Mouse (Mus musculus): ENCODE results near the gene Nemf. TPM values are rescaled to one million over a fixed set of nuclear protein-coding genes. Genes with fewer than 3 reads are reported as not detected.

The Nemf gene
- polyA plus RNA-seq, 1 experiment from 2014 or later = 97.3 TPM

DNA sequence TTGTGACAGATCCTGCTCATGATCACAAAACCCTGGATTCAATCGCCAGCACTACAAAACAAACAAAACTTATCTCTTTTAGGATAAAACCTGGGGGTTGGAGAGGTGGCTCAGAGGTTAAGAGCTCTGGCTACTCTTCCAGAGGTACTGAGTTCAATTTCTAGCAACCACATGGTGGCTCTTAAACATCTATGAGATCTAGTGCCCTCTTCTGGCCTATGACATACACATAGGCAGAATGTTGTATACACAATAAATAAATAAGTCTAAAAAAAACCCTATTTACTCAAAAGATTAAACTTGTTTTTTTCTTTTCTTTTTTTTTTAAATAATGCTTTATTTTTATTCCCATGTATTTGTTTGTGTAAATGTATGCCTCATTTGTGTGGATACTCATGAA is 5.3 kb downstream of the Nemf start:
- no peak overlapping the region for H3K27ac ChIP-seq
- no peak overlapping the region for H3K4me2 ChIP-seq (replicated peaks)
- no peaks in the 10 kb centered on the region for H3K27me3 ChIP-seq
- no peak overlapping the region for H3K9ac ChIP-seq (replicated peaks)
- peaks cover 12% of the 10 kb centered on the region for H3K4me1 ChIP-seq (replicated peaks)
- H3K4me3 ChIP-seq (replicated peaks) = no peak overlapping the region
- peaks cover 65% of the 10 kb centered on the region for H3K36me3 ChIP-seq
- no peak for ATAC-seq
- 91% methylated on average over 1 of the region's 1 CpGs for WGBS
- H3K9me3 ChIP-seq = no peaks in the 10 kb centered on the region

DNA sequence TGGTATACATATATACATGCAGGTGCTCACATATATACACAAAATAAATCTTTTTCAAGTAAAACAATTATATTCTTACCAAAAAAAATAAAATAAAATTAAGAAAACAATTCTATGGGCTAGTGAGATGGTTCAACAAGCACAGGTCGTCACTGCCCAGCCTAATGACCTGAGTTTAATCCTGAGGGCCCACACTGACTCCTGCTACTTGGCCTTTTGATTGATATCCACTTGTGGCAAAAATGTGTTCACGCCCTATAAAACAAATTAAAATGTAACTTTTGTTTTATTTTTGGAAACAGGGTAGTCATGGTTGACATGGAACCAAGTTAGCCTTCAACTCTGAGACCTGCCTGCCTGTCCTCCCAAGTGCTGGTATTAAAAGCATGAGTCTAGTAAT is 7.0 kb downstream of the Nemf start:
- Histone ChIP-seq H3K4me1 (replicated peaks) (no peaks in the 10 kb centered on the region), H3K9ac (replicated peaks) (no peak overlapping the region), H3K36me3 (peaks cover 76% of the 10 kb centered on the region), H3K9me3 (no peaks in the 10 kb centered on the region), H3K27me3 (no peaks in the 10 kb centered on the region), H3K27ac (no peak overlapping the region), H3K4me3 (replicated peaks) (no peak overlapping the region), H3K4me2 (replicated peaks) (no peak overlapping the region)
- ATAC-seq = no peak
- WGBS = 90% methylated on average over 2 of the region's 2 CpGs

DNA sequence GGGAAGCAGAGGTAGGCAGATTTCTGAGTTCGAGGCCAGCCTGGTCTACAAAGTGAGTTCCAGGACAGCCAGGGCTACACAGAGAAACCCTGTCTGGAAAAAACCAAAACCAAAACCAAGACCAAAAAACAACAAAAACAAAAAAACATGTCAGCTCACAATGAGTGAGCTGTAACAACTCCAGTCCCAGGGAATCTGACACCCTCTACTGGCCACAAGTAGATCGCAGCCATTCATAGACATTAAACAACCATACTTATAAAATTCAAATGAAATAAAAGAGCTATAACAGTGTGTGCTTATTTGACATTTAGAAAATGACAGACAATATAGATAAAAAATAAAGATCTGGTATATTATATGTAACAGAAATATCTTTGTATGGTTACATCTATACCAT is 23.4 kb downstream of the Nemf start:
- H3K9ac ChIP-seq (replicated peaks) = no peak overlapping the region
- no peaks in the 10 kb centered on the region for H3K9me3 ChIP-seq
- ATAC-seq = no peak
- H3K27ac ChIP-seq = no peak overlapping the region
- no peak overlapping the region for H3K4me2 ChIP-seq (replicated peaks)
- peaks cover 67% of the 10 kb centered on the region for H3K36me3 ChIP-seq
- no peaks in the 10 kb centered on the region for H3K27me3 ChIP-seq
- no peak overlapping the region for H3K4me3 ChIP-seq (replicated peaks)
- WGBS = 90% methylated on average over 2 of the region's 2 CpGs
- no peaks in the 10 kb centered on the region for H3K4me1 ChIP-seq (replicated peaks)

DNA sequence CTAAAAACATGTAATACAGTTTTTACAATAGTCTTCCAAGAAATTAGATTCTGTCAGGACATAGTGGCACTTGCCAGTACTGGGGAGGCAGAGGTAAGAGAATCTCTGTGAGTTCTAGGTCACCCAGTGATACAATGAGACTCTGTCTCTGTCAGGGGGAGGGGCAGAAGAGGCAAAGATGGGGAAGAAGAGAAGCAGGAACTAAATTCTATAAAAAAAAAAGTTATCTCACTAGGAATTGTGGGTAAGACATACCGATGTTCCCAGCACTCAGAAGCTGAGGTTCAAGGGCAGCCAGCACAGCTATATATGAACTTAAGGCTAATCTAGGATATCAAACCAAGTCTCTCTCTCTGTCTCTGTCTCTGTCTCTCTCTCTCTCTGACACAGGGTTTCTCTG is 24.8 kb downstream of the Nemf start:
- Histone ChIP-seq H3K9me3 (no peaks in the 10 kb centered on the region), H3K36me3 (peaks cover 68% of the 10 kb centered on the region)
- 94% methylated on average over 1 of the region's 1 CpGs for WGBS

DNA sequence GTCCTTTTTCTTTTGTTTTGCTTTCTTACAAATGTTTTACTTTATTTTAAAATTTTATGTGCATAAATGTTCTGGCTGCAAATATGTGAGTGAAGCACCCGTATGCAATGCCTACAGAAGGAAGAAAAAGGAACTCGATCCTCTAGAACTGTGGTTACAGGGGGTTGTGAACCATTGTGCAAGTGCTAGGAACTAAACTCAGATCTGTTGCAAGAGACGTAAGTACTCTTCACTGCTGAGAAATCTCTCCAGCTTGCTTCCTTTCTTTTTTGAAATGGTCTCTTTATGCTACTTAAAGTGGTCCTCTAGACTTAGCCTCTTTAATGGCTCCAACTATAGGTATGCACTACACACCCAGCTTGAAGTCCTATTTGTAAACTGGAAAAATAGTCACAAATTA is 25.8 kb downstream of the Nemf start:
- WGBS = 90% methylated on average over 3 of the region's 3 CpGs

More for the DNA sequence above, 24.8 kb downstream of the Nemf start:
- Histone ChIP-seq H3K27me3 (no peaks in the 10 kb centered on the region), H3K27ac (no peak overlapping the region), H3K4me2 (replicated peaks) (no peak overlapping the region), H3K9ac (replicated peaks) (no peak overlapping the region), H3K4me1 (replicated peaks) (no peaks in the 10 kb centered on the region), H3K4me3 (replicated peaks) (no peak overlapping the region)
- no peak for ATAC-seq

DNA sequence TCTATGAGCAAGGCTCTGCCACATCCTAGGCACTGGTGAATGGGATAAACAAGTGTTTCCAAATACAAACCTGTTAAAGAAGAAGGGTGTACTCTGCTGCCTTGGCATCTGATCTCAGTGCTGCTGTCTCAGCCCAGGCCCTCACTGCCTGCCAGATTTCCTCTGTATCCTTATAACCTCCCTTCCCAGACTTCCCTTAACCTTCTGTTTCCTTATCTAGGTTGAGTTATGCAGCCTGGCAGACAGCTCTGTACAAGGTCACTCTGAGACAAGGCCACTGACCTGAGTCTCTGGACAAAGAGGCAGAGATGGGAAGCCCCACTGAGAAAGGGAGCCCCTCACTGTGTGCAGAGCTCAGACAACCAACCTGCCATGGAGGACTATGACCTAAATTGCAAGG is 38.5 kb downstream of the Nemf start:
- no peaks in the 10 kb centered on the region for H3K9me3 ChIP-seq
- ATAC-seq = no peak
- H3K4me2 ChIP-seq (replicated peaks) = no peak overlapping the region
- peaks cover 73% of the 10 kb centered on the region for H3K36me3 ChIP-seq
- no peaks in the 10 kb centered on the region for H3K27me3 ChIP-seq
- no peak overlapping the region for H3K4me3 ChIP-seq (replicated peaks)
- H3K4me1 ChIP-seq (replicated peaks) = no peaks in the 10 kb centered on the region
- H3K27ac ChIP-seq = no peak overlapping the region
- no peak overlapping the region for H3K9ac ChIP-seq (replicated peaks)

More for the DNA sequence above, 25.8 kb downstream of the Nemf start:
- Histone ChIP-seq H3K9me3 (no peaks in the 10 kb centered on the region), H3K27me3 (no peaks in the 10 kb centered on the region), H3K4me1 (replicated peaks) (no peaks in the 10 kb centered on the region), H3K4me3 (replicated peaks) (no peak overlapping the region), H3K27ac (no peak overlapping the region), H3K9ac (replicated peaks) (no peak overlapping the region), H3K36me3 (peaks cover 69% of the 10 kb centered on the region), H3K4me2 (replicated peaks) (no peak overlapping the region)
- ATAC-seq = no peak

DNA sequence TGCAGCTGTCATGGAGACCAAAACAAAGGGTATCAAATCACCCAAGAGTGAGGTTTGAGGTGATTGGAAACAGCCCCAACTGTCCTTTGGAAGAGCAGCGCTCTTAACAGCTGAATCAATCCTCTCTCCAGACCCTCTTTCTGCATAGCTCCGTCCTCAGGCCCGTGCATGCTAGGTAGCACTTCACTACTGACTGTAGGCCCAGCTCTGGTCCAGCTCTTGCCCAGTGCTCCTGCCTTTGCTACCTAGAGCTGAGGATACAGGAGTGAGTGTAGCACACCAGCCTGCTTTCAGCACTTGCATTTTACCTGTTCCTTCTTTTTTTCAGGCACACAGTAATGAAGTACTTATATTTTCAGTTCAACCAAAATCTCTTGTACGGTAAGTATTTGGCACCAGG is 47.3 kb downstream of the Nemf start:
- Histone ChIP-seq H3K27ac (no peak overlapping the region), H3K9ac (replicated peaks) (no peak overlapping the region), H3K27me3 (no peaks in the 10 kb centered on the region), H3K4me1 (replicated peaks) (no peaks in the 10 kb centered on the region), H3K36me3 (peaks cover 89% of the 10 kb centered on the region), H3K4me3 (replicated peaks) (no peak overlapping the region), H3K9me3 (no peaks in the 10 kb centered on the region), H3K4me2 (replicated peaks) (no peak overlapping the region)
- ATAC-seq = no peak
- WGBS = 98% methylated on average over 4 of the region's 4 CpGs

DNA sequence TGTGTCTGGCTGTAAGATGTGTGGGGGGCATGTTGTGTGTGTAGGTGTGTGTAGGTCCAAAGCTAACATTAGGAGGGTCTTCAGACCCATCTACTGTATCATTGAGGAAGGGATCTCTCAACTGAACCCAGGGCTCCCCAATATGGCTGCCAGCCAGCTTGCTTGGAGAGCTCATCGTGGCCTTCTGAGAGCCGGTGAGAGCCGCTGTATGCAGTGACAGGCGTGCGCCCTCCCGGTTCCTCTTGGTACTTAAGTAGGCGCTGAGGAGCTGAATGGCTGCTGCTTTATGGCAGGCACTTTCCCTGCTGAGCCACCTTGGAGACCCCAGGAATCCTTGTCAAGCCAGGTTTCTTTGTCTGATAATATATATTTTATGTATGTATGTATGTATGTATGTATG is 50.6 kb downstream of the Nemf start:
- no peaks in the 10 kb centered on the region for H3K27me3 ChIP-seq
- H3K36me3 ChIP-seq = peaks cover 93% of the 10 kb centered on the region
- no peaks in the 10 kb centered on the region for H3K4me1 ChIP-seq (replicated peaks)
- ATAC-seq = no peak
- H3K4me2 ChIP-seq (replicated peaks) = no peak overlapping the region
- 95% methylated on average over 7 of the region's 7 CpGs for WGBS
- no peak overlapping the region for H3K4me3 ChIP-seq (replicated peaks)
- H3K9me3 ChIP-seq = no peaks in the 10 kb centered on the region
- H3K27ac ChIP-seq = no peak overlapping the region
- H3K9ac ChIP-seq (replicated peaks) = no peak overlapping the region

DNA sequence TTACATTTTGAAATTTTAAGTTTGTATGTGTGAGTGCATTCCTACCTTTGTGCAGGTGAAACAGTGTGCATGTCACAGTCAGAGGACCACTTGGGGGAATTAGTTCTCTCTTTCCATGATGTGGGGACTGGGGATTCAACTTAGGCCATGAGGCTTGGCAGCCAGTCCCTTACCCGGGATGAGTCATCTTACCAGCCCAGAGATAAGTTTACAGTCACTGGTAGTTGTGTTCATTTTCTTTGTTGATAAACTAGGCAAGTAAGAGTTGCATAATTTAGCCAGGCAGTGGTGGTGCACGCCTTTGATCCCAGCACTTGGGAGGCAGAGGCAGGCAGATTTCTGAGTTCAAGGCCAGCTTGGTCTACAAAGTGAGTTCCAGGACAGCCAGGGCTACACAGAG is 52.9 kb downstream of the Nemf start:
- 90% methylated on average over 2 of the region's 2 CpGs for WGBS
- Histone ChIP-seq H3K4me2 (replicated peaks) (no peak overlapping the region), H3K4me1 (replicated peaks) (peaks cover 10% of the 10 kb centered on the region), H3K4me3 (replicated peaks) (no peak overlapping the region), H3K36me3 (peaks cover 85% of the 10 kb centered on the region), H3K27ac (no peak overlapping the region), H3K27me3 (no peaks in the 10 kb centered on the region), H3K9ac (replicated peaks) (no peak overlapping the region), H3K9me3 (no peaks in the 10 kb centered on the region)
- no peak for ATAC-seq

DNA sequence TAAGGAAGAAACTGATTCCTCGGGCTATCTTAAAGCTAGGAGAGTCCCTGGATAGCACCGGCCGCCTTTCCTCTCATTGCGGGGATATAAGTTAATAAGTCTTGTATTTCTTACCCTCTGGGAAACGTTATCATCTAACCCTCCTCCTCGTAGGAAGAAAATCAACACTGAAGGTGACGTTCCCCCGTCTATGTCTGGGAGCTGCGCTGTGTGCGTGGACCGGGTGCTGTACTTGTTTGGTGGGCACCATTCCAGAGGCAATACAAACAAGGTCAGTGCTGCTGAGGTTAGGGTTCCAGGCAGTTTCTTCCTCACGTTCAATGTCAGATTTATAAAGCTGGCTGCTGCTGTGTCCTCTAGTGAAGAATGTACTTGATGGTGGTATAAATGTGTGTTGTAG is 54.8 kb downstream of the Nemf start:
- Histone ChIP-seq H3K27me3 (no peaks in the 10 kb centered on the region), H3K4me1 (replicated peaks) (peaks cover 24% of the 10 kb centered on the region), H3K9ac (replicated peaks) (no peak overlapping the region), H3K36me3 (peaks cover 67% of the 10 kb centered on the region), H3K4me2 (replicated peaks) (no peak overlapping the region), H3K9me3 (no peaks in the 10 kb centered on the region), H3K4me3 (replicated peaks) (no peak overlapping the region), H3K27ac (no peak overlapping the region)
- no peak for ATAC-seq
- 96% methylated on average over 12 of the region's 12 CpGs for WGBS

DNA sequence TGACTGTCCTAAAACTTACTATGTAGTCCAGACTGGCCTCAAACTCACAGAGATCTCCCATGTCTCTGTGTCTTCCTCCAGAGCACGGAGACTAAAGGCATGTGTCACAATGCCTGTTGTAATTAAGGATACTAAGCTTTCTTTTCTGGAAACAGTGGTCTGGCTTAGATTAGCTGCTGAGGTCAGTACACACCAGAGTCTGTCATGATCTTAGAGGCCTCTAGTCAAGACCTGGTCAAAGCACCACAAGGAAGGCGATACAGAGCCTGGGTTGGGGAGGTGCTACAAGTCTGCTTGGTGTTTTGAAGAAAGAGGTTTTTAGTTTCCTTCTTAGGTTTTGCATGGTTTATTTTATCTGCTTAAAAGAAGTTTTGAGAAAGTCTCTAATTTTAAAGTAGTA is 56.6 kb downstream of the Nemf start:
- Histone ChIP-seq H3K4me2 (replicated peaks) (no peak overlapping the region), H3K9ac (replicated peaks) (no peak overlapping the region), H3K27me3 (no peaks in the 10 kb centered on the region), H3K9me3 (no peaks in the 10 kb centered on the region), H3K4me3 (replicated peaks) (no peak overlapping the region), H3K27ac (no peak overlapping the region), H3K36me3 (peaks cover 49% of the 10 kb centered on the region), H3K4me1 (replicated peaks) (peaks cover 29% of the 10 kb centered on the region)
- ATAC-seq = no peak
- 95% methylated on average over 2 of the region's 2 CpGs for WGBS

DNA sequence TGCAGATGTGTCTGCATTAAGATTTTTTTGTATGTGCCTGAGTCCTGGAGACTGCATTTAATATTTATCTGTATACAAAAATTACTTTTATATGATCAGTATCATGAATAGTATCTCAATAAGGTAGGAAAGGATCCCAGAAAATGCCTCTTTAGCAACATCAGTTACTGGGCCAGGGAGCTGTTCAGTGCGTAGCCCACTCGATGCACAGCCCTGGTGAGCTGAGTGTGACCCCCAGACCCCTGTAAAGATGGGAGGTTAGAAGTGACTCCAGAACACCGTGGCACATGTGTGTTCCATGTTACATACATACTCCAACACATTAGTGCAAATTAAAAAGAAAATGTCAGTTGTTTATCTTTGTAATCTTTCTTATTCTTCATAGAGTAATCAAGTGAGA is 57.1 kb downstream of the Nemf start:
- Histone ChIP-seq H3K27ac (no peak overlapping the region), H3K9me3 (no peaks in the 10 kb centered on the region), H3K36me3 (peaks cover 44% of the 10 kb centered on the region), H3K4me3 (replicated peaks) (no peak overlapping the region), H3K9ac (replicated peaks) (no peak overlapping the region), H3K4me1 (replicated peaks) (peaks cover 29% of the 10 kb centered on the region), H3K27me3 (no peaks in the 10 kb centered on the region), H3K4me2 (replicated peaks) (no peak overlapping the region)
- ATAC-seq = no peak
- 86% methylated on average over 3 of the region's 3 CpGs for WGBS

DNA sequence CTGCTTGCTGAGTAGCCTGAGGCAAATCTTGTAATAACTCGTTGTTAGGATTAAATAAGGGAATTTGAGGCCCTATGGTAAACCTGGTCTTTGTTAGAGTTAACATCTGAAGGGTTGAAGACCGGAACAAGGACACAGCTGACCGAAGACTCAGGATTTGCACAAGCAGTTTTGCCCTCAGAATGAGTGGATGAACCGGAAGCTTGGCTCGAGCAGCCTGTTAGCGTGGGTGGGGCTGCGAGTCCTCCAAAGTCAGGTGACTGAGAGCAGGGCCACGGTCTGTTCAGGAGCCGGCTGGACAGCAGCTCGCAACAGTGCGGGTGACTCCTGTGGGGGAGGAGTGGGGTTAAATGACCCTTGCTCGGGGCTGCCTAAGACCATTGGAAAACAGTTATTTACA is 57.7 kb downstream of the Nemf start:
- Histone ChIP-seq H3K27ac (no peak overlapping the region), H3K9me3 (no peaks in the 10 kb centered on the region), H3K4me2 (replicated peaks) (peak overlapping the region; percentile 82), H3K4me3 (replicated peaks) (peak overlapping the region; percentile 83; the same call in 1 of the 2 replicates), H3K27me3 (no peaks in the 10 kb centered on the region), H3K36me3 (peaks cover 39% of the 10 kb centered on the region), H3K9ac (replicated peaks) (no peak overlapping the region), H3K4me1 (replicated peaks) (peaks cover 29% of the 10 kb centered on the region)
- no peak for ATAC-seq
- WGBS = 72% methylated on average over 12 of the region's 12 CpGs
